Mouse (Mus musculus) monocyte, adult 2 months (primary cell): ENCODE results near the gene Marf1.
"Not testable (repeated sequence)": the region's sequence is repeated elsewhere in the genome, so short reads cannot be mapped to it uniquely, and the experiment has no call there.

Experiments used
- DNase-seq, 2 experiments: peaks; one replicate each; pipeline ENCODE4 v3.0.0; 2022; ENCODE audit warnings: low spot score in 2 of 2, low read depth in 1 of 2

The Marf1 gene

DNA sequence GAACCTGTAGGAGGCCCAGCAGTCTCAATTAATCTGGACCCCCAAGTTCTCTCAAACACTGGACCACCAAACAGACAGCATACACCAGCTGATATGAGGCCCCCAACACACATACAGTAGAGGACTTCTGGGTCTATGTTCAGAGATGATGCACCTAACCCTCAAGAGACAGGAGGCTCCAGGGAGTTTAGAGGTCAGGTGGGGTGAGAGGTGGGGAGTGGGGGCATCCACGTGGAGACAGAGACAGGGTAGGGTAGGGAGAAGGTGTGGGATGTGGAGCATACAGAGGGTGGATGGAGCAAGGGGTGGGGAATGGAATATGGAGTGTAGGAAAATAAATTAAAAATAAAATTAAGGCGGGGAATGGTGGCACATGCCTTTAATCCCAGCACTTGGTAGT is 94.5 kb downstream of the Marf1 start:
- not testable (repeated sequence) for DNase-seq

DNA sequence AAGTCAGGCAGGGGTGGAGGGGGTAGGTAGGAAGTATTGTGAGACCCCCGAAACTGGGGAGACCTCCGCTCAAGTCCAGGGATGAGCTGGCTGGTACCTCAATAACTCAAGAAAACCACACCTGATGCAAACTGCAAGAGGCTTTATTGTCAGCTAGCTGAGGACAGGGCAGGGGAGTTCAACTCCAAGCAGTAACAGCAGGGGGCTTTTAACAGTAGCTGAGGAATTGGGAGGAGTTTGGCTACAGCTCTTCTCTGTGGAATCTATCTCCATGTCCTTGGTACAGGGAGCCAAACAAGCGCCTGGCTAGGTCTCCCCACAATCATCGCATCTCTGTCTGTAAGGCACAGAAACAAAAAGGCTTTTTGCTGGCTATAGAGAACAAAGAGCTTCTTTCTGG is 96.6 kb downstream of the Marf1 start:
- not testable (repeated sequence) for DNase-seq

DNA sequence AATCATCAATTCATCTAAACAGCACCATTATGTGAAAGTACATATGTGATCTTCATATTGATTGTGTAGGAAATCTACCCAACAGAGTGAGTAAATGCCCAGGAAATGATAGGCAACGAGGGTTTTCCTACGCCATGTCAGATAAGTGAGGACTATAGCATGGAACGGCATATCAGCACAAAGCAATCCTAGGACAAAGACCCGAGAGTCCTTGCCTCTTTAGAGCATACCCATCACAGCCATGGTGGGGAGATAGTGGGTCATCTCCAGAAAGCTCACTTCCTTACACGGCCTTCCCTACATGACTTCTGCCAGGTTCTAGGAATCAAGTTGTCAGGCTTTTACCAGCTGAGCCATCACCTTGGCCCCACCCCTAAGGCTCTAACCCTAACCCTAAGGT is 103.3 kb downstream of the Marf1 start:
- DNase-seq: no peak
